Mouse (Mus musculus) skeletal muscle tissue, adult 2 months (tissue): ENCODE measurements around the gene Ttc7b.

Experiments used
- DNase-seq: peaks from one replicate; pipeline ENCODE4 v3.0.0-alpha.2; 2012; ENCODE audit warnings: low read depth, low spot score

The Ttc7b gene

DNA sequence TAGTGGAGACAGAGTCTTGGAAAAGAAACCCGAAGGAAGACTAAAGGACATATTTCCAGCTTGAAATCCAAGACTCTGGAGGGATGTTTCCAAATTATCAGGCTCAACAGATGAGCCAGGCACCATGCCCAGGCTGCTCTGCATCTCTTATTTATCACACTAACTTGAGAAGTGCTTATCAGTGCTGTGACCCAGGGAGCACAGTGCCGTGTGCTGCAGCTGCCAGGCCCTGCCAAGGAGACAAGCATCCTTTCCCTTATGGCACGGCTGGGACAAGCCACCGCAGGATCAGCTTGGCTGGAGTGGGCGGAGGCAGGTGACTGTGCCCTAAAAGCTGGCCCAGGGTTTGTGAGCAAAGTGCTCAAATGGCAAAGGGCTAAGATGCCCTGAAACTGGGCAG, 184.4 kb downstream of the Ttc7b start:
- no peak for DNase-seq

DNA sequence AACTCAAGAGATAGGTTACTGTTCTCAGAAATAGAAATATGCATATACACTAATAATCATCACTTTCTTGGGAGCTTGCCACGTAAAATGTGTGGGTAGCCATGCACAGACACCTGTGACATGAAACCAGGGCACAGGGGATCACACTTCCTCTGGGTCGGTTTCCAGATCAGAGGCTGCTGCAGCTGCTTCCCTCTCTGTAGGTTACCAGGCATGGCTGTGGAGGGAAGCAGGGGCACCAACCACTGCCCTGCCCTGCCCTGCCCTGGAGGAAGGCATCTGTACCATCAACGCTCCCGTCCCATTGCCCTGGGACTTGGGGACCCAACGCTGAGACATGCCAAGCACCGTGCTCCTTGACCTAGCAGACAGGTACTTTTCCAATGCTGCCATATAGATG, 188.8 kb downstream of the Ttc7b start:
- DNase-seq: no peak

- DNase-seq: no peak
Measured at GRCm38 (mm10) chr12:100330234-100330633, 190.4 kb downstream of the Ttc7b start.

GRCm38 (mm10) chr12:100328998-100329397, 191.6 kb downstream of the Ttc7b start:
- DNase-seq: no peak

- DNase-seq: peak; percentile 73
Measured at GRCm38 (mm10) chr12:100328557-100328956, 192.1 kb downstream of the Ttc7b start.

- no peak for DNase-seq
Measured at GRCm38 (mm10) chr12:100326732-100327131, 193.9 kb downstream of the Ttc7b start.

DNA sequence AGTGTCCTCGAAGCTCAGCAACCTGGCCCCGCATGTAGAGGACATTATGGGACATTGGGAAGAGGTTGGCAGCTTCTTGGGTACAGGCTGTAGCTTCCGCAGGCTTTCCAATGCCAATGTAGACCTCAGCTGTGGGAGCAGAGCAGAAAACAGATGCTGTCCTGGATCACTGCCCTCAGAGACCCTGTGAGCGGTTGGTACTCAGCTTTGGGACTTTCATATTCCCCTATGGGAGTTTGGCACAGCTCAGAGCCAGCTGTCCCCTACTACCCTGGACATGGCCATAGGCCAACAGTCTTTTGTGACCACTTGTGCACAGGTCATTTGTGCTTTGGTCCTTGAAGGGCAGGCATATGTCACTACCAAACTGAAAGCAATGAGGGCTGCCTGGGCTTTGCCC, 195.0 kb downstream of the Ttc7b start:
- no peak for DNase-seq

- DNase-seq: no peak
Measured at GRCm38 (mm10) chr12:100325212-100325611, 195.4 kb downstream of the Ttc7b start.

DNA sequence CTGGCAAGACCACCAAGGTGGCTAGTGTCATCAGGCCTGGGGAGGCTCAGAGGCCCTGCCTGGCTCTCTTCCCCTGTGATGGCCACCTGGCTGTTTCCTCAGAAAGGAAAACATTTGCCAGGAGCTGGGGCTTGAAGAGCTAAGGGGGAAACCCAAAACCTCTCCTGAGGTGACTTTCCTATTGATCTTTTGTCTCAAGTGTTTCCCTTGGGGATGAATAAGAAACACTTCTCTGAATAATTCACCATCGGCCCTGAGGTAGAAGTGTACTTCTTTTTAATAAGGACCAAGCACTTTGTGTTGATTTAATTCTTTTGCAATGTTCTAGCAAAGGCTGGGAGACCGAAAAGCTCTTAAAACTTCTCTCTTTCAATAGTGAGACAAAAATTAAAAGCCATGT, 197.0 kb downstream of the Ttc7b start:
- DNase-seq: no peak

DNA sequence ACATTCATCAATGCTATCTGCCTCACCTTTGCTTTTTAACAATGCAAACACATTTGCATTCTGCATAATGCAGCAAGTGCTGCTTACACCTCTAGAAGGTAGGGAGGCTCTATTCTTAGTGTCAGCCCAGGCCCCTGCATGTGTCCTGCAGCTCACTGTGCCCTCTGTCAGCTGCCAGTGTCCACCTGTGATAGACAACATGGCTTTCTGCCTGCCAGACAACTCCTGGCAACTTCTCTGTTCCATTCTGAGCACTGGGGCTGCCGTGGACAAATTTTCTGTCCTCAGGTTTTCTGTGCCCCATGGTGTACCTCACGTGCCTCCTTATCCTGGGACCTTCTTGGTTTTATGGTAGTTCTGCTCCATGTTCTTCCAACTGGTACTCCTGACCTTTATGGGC, 198.4 kb downstream of the Ttc7b start:
- DNase-seq: no peak

DNA sequence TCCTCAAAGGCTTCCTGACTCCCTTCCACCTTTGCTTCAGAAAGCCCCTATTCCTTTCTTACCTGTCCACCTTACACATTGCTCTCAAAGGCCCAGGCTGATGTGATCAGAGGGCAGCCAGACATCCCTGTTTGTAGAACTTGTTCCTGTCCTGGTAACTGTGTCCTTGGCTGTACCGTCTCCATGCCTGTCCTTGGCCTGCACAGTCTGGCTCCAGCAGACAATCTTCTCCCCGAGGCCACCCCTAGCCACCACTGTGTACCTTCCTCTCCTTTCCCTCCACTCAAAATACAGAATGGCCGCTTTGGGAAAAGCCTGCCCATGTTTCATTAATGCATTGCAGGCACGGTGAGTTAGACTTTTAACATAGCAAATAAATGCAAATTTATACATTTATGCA, 199.1 kb downstream of the Ttc7b start:
- no peak for DNase-seq

GRCm38 (mm10) chr12:100319746-100320145, 200.9 kb downstream of the Ttc7b start:
- DNase-seq: no peak

- no peak for DNase-seq
Measured at GRCm38 (mm10) chr12:100317936-100318335, 202.7 kb downstream of the Ttc7b start.

DNA sequence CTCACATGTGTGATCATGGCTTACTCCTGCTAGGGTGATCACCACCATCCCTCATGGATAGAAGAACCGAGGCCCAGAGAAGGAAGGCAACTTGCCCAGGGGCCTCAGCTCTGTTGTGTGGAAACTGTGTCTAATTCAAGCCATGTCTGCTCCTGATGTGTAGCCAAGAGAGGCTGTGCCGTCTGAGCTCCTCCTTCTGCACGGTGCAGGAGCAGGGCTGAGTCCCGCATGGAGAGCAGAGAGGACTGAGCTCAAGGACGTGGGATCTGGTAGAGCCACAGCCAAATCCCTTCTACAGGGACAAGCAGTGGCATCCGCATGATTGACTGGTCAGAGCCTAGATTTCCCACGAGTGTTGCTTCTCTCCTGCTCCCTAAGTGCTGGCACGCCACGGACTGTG, 204.5 kb downstream of the Ttc7b start:
- no peak for DNase-seq

DNA sequence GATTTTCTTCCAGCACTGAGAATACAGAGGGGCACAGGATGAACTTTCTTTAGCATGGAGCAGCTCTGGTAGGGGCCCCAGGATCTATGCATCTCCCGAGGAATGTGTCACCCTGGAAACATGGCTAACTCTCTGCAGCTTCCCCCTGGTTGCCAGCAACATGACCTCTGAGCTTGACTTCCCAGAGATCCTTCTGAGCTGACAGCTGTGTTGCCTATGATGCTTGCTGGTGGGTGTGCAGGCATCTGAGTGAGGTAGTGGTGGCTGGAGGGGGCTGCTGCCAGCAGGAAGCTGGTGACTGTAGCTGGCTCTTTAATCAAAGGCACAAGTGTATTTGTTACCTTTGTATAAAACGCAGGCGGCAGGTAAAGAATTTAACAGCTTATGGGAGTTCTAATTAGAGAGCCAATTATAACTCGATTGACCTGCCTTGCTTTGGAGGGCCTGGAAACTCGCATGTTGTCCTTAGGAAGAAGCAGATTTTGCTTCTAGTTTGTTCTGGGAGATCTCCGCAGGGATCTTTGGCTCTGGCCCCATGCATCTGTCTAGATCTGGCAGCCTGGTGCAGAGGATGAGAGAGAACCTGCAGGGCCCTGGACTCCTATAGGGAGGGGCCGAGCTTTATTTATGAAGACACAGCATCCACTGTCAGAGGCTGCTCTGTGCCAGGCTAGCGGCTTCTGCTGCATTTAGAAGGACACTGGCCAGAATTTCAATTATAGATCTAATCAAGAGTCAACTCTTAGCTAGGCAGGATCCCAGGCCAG, 205.3 kb downstream of the Ttc7b start:
- DNase-seq: no peak

- DNase-seq: no peak
Measured at GRCm38 (mm10) chr12:100313785-100314375, 206.7 kb downstream of the Ttc7b start.

GRCm38 (mm10) chr12:100313209-100313608, 207.4 kb downstream of the Ttc7b start:
- no peak for DNase-seq

- no peak for DNase-seq
Measured at GRCm38 (mm10) chr12:100310471-100311392, 209.9 kb downstream of the Ttc7b start.

DNA sequence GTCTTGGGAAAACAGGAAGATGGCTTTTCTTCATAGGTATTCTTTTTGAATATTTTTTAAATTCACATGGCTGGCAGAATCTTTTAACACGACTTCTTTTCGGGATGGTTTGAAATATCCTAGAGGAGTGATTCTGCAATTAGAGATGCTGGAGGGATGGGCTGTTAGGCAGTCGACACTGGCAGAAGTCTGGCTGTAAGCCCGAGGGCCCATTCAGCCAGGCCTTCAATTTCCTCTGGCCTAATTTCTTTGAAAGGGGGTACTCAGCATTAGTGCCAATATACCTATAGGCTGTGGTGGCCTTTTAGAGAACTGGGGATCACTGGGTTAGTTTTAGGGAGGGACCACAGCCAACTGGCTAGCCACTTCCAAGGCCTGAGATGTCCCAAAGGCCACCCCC, 211.4 kb downstream of the Ttc7b start:
- no peak for DNase-seq

DNA sequence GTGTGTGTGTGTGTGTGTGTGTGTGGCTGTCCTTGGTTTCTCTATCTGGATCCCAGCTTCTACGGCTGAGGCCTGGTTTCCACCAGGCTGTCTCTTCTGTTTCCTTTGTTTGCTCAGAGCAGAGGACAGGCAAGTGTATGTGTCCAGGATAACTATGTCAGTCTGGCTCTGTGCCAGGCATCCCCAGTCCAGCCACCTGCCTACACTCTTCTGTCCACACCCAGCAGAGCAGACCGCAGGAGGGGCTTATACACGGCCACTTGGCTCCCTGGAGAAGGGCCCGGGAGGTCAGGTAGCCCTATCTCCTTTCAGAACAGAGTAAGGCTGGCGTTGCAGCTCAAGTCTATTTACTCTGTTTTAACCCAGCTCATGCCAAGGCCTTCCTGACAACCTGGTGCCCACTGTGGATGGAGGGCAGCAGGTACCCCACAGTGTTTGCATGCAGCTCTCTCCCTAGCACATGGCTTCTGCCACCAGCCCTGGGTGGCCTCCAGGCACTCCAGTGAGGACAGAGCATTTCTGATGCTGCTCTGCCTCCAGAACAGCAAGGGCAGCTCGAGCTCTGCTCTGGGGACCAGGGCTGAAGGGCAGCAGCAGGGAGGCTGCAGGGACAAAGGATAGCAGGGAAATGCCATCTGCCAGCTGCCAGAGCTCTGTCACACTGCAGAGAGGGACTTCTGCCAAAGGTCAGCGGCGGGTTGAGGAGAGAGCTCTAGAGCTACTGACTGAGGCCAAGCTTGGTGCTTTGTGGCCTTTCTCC, 212.9 kb downstream of the Ttc7b start:
- DNase-seq: peak; percentile 72

DNA sequence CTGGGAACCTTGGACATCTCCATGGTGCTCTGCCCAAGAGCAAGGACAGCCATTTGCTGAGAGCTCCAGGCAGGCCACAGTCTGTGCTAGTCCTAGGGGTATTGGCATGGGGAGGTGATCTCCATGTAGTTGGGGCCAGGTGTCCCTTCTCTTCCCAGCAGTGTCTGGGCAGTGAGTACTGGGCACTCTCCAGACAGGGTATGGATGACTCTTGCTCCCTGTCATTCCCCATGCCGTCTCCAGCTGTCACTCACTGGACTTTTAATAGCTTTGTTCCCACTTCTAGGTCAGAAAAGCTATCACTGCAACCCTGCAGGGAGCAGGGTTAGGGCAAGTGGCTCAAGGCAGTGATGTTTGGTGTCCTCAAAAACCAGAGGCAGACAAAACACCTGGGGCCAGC, 214.3 kb downstream of the Ttc7b start:
- peak; percentile 76 for DNase-seq
